Mouse (Mus musculus) bone marrow macrophage, adult 2 months (primary cell): Measurements from ENCODE around the gene Myd88.

Source experiments
- CTCF ChIP-seq: IDR thresholded peaks from 2 replicates; pipeline ENCODE4 v1.5.1; 2012; ENCODE audit warnings: low read depth, mild to moderate bottlenecking, low read length, moderate library complexity
- POLR2A ChIP-seq: IDR thresholded peaks from 2 replicates; pipeline ENCODE4 v1.6.1; 2012; ENCODE audit warnings: mild to moderate bottlenecking, low read depth, low read length, borderline replicate concordance

DNA sequence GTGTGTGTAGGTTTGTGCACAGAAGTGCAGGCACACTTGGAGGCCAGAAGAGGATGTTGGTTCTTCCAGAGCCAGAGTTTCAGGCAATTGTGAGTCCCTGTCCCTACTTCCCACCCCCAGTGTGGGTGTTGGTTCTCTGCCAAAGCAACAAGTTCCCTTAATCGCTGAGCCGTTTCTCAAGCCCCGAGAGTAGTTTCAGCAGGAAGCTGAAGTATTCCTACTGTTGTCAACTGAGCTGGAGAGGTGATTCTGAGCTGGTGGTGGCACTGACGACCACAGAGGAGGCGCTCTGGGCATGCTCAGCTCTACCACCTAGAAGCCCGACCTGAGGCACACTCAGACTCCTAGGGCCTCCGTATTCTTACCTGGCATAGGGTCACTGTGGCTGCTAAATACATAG is 24.1 kb upstream of the Myd88 start, which contains the start of gene Slc22a14:
- no peak for TF ChIP-seq POLR2A
- TF ChIP-seq CTCF: no peak
